Mouse (Mus musculus) heart, adult 8-10 months (tissue): ENCODE results near the gene Cds2. TPM values are rescaled to one million over a fixed set of nuclear protein-coding genes. Genes with fewer than 3 reads are reported as not detected.
"Not testable (repeated sequence)": the region's sequence is repeated elsewhere in the genome, so short reads cannot be mapped to it uniquely, and the experiment has no call there.

Experiments
- DNase-seq: peaks from one replicate; pipeline ENCODE4 v3.0.0; 2022; ENCODE audit warnings: low spot score
- total RNA-seq, 4 experiments: library from RNA; stranded (reverse); gene quantifications; 2 replicates each; pipeline ENCODE4 v1.2.4; 2022

The Cds2 gene
- total RNA-seq = 10 to 100 TPM; 79.2 to 97.9 (median 83.9) TPM

DNA sequence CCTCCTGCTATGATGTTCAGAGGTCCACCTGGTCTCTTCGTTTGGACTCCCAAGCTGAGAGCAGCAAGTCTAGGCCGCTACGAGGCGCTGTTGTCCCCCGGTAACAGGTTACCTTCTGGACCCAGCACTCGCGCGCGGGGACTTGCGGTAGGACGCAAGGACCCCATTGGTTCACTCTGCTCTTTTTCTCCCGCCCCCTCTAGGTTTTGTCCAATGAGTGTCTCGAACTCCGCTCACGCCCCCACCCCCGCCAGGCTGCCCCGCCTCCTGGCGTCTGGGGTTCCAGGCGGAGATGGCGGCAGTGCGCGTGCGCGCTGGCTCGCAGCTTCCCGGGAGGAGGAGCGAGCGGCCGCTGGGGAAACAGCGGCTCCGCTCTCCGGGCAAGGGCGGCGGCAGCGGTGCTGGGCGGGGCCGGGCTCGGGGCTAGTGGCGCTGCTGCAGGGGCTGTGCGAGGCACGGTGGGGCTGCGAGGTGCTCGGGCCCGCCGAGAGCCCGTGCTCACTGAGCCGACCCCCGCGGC, at the start of gene Cds2:
Gene Cds2 (plus strand): TSS at position 270 of the 520 bp plus-strand sequence.
- peak; percentile 98 for DNase-seq

DNA sequence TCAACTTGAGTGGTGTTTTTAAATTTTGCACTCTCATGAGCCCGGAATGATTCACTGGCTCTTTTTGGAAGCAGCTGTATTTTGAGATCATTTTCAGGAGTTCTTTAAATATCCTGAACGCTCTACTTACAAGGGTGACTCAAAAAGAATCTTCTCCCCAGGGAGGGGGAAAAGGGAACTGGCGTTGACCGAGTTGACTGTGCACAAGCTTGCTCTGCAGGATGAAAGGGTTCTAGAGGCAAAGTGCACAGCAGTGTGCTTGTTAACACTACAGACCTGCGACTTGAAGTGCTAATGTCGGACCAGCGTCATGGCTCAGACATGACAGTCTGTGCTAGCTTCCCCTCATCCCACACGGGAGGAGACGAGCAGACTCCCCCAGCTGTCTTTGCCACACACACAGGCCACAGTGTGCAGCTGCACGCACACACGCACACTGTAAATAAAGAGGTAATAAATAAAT, 41.3 kb upstream of the Cds2 start:
- peak; percentile 55 for DNase-seq

DNA sequence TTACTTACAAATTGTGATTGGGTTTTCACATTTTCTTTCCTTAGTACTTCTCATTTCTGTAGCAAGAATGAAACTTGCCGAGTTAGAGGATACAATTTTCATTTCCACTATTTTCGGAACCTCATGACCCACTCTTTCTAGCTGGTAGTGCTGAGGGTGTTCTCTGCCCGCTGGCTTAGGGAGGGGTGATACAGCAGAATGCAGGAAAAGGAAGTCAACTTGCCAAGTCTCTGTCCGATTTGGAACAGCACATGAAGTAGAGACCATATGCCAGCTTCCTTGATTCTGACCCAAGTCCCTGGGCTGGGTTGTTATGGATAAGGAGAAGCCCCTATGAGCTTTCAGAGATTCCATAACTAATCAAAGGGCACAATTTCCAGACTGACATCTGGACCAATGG, 38.6 kb upstream of the Cds2 start:
- peak; percentile 37 for DNase-seq

GRCm38 (mm10) chr2:132232413-132232945, 30.5 kb upstream of the Cds2 start:
- DNase-seq = no peak

- DNase-seq = no peak
Measured at GRCm38 (mm10) chr2:132233985-132234765, 28.8 kb upstream of the Cds2 start.

DNA sequence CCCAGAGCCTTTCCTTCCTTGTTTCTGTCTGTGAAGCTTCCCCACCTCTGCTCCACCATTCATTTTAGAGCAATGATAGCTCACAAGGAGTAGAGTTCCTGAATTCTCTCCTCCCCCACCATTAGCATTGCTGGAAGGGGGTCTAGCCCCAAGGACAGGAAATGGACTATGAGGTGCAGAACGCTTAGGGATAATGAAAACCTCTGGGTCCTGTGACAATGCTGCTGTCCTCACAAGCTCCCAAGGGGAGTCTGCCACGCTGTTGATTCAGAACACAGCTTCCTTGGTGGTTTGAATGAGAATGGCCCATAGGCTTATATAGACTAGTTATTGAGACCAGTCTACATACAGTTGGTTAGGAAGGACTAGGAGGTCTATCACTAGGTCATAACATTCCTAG, 27.7 kb upstream of the Cds2 start:
- no peak for DNase-seq

- no peak for DNase-seq
Measured at GRCm38 (mm10) chr2:132235975-132236374, 27.0 kb upstream of the Cds2 start.

- DNase-seq = not testable (repeated sequence)
Measured at GRCm38 (mm10) chr2:132239434-132239833, 23.5 kb upstream of the Cds2 start.

GRCm38 (mm10) chr2:132240457-132240856, 22.5 kb upstream of the Cds2 start:
- peak; percentile 46 for DNase-seq

DNA sequence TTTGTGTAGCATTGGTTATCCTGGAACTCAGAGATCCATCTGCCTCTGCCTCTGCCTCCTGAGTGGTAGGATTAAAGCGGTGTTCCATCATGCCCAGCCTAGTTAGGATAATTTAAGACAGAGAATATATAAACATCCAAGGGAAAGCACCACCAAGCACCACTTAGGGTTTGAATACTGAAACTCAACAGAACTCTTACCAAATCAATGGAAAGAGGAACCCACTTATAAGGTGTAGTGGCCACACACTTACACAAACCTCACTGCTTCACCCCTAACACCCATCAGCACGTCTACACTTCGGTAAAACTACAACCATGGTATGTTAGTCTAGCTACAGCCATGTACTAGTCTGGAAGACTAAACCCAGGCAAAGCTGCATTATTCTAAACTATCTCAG, 19.6 kb upstream of the Cds2 start:
- DNase-seq = no peak

DNA sequence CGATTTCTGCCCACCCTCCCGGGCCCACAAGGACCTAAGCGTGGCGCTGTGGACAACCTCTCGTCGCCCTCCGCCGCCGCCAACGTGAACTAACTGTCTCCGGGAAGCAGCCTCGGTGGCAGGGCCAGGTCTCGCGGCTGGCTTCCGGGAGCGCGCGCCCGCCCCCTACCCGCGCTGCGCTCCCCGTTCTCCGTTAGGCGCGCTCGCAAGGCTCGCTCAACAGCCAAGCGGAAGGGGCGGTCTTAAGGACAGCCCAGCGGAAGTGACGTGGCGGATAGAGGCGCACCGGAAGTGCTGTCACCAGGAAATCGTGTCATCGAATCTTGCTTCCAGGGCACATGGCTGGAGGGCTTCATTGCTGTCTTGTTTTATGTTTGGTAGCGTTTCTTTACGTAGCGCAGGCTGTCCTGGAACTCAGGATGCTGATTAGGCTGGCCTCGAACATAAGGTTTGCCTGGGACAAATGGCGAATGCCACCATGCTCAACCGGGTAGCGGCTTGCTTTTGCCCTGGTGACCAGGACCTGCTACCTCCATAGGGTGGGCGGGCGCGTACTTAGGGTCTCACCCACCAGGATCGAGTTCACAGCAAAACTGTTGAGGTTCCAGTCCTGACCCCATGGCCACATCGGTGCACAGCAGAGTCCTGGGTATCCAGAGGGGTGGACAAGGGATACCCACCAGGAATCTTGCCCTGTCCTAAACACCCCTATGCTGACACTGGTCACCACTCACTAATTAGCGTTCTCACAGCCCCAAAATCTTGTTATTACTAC, 15.2 kb upstream of the Cds2 start, which contains the start of gene Tmem230:
Gene Tmem230 (minus strand): TSS at position 269 of the 775 bp plus-strand sequence.
- peak; percentile 93 for DNase-seq

GRCm38 (mm10) chr2:132251911-132252310, 11.0 kb upstream of the Cds2 start:
- no peak for DNase-seq

DNA sequence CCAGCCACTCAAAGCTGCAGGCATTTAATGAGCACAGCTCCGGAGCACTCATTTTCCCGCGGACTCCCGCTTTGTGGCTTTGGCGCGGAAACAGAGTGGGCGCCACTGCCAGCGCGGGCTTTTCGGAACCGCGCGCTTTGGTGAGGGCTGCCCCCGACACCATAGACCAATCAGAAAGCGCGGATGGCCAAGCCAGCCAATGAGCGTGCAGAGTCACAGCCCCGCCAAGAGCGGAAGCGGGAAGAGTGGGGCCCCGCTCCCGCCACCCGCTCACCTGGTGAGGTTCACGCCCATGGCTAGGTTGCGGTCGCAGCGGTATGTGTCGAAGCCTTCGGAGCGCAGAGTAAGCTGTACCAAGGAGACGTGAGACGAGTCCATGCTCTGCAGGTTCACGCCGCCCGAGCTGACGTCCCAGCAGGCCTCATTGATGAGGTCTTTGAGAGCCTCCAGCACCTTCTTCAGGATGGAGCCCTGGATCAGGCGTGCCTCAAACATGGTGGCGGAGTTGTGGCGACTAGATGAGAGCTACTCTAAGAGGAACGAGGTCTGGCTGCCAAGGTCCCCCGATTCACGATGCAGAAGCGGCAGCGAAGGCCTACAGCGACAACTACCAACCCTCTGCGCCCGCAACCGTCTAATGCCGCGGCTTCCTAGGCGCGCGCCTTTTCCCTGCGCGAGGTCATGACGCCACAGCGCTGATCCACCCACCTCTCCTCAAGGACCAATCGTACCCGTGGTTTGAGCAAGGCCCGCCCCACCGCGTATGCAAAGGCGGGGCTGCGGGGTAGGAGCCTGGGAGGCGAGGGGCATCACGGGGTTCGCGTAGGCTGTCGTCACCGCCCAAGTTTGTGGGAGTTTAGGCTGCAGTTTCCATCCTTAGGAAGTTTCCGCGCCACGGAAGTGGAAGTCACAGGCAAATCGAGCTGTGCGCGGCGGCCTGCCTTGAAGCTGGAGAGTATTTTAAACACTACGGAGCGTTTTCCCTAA, 10.1 kb upstream of the Cds2 start, which contains the start of gene Pcna:
Gene Pcna (minus strand): TSS at position 773 of the 987 bp plus-strand sequence.
- DNase-seq = peak; percentile 98

GRCm38 (mm10) chr2:132253603-132254002, 9.3 kb upstream of the Cds2 start:
- no peak for DNase-seq

GRCm38 (mm10) chr2:132257350-132258068, 5.4 kb upstream of the Cds2 start:
- DNase-seq = no peak

DNA sequence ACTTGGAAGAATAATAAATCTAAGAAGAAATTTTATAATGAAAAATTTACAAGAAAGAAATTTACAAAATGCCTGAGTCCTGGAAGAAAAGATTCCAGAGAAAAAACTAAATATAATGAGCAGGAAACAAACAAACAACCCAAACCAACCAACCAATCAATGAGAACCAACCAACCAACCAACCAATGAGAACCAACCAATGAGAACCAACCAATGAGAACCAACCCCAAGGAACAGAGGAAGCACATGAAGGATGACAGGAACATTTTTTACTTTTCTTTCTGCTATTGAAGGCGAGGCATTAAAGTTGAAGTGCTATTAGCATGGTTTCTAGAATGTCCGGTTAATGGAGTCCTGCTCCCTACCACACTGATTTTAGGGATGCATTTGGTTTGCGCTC, 2.3 kb upstream of the Cds2 start:
- no peak for DNase-seq

DNA sequence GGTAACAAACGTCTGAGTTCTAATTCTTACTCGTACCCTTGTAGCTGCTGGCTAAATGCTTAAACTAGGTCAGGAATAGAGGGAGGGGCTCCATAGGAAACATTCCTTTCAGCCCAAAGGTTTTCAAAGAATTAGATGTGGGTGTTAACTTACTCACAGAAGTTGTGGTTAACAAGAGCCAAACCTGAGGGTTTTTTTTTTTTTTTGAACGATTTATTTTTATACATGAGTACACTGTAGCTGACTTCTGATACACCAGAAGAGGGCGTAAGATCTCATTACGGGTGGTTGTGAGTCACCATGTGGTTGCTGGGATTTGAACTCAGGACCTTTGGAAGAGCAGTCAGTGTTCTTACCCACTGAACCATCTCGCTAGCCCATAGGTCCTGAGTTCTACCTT, 773 bp upstream of the Cds2 start:
- DNase-seq = no peak

DNA sequence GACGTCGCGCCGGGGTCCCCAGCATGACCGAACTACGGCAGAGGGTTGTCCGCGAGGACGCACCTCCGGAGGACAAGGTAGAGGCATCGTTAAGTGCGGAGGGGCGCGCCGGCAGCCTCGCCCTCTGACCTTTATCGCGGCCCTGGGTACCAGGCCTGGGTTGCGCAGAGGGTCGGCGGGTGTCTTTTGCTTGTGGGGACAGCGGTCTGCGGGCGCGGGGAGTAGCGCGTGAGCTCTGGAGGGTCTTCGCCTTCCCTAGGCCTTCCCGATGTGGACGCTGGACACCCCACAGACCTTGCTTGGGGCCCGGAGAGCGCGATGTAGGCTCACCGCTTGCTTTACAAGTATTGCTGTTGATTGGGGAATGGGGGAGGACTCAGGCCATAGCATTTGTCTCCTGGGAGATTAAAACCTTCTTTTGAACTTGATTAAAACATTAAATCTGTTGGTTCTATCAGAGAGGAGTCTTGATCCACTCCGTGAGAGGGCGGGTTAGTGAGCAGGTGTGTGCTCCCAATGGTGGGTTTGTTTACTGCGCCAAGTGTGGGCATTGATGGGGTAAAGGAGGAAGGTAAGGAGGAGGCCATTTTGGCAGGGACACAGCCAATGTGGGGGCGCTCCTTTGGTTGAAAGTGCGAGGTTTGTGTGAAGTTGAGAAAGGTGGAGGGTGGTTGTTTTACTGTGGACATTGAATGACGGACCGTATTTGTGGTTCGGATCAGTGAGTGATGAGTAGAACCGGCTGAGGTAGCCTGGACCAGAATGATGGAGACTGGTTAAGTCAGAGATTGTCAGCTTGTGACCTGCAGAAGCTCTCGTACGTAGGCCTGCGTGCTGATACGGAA, 695 bp downstream of the Cds2 start:
- no peak for DNase-seq

- no peak for DNase-seq
Measured at GRCm38 (mm10) chr2:132264266-132264710, 1.3 kb downstream of the Cds2 start.
